Comparison of ENCODE assay signal across 22 mouse cellular contexts in the genomic region with DNA sequence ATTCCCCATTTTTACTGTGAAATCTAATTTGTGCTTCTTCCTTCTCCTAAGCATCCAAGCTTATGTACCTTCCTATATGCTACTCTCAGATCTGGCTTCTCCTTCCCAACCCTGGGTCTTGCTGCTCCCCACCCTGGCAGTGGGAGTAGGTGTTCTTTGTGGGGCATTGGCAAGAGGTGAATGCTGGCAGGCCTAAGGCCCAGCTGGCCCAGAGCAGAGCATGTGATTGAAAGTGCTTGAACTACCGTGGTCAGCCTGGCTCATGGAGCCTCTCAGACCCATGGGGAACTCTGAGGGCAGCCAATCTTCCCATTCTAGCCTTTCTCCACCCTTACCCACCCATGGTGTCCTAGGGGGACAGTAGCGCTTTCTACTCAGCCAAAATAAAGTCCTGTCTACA. TPM values are rescaled to one million over a fixed set of nuclear protein-coding genes. Genes with fewer than 3 reads are reported as not detected.
DNase-seq lines count a peak whose midpoint lies in the region; ATAC-seq and TF ChIP-seq lines count a peak whose summit lies in the region.
"Had no signal": no experiment of that assay in that cellular context is flagged by ENCODE, and none has a peak within 500 bp of the region (broad histone marks: within the 10 kb centered on the region; RNA-seq: fewer than 3 reads in every experiment).

No protein-coding gene starts in this region.

- ATAC-seq in cerebellum, adult (ENCODE audit: insufficient number of reproducible peaks, low FRiP score, low TSS enrichment) = no peak
- ATAC-seq: activated CD4-positive, CD25-positive, alpha-beta regulatory T cell, adult 4 months; forebrain, embryonic 16.5 days; lung, postnatal 0 days had no signal

- no peak for TF ChIP-seq POLR2A in cerebellum, adult 2 months (IDR thresholded peaks at IDR 0.05; ENCODE audit: borderline replicate concordance, insufficient read depth, low read length)

- H3K4me1 ChIP-seq in cerebellum, adult 2 months (ENCODE audit: control insufficient read depth, insufficient read depth, low read length) = peaks cover 16% of the 10 kb centered on the region
- H3K4me1 ChIP-seq in heart, embryonic 10.5 days = peaks cover 3% of the 10 kb centered on the region; the same call in 1 of the 2 replicates
- H3K4me1 ChIP-seq: hindbrain, embryonic 13.5 days; limb, embryonic 13.5 days; neural tube, embryonic 15.5 days had no signal

- TF ChIP-seq CTCF in cerebellum, adult 2 months (IDR thresholded peaks at IDR 0.05; ENCODE audit: borderline replicate concordance, insufficient read depth, low read depth, low read length) = no peak
- TF ChIP-seq CTCF in layer of hippocampus, adult 2 months (conservative IDR thresholded peaks at IDR 0.05) = no peak

- H3K4me3 ChIP-seq in cerebellum, adult 2 months (replicated peaks; ENCODE audit: insufficient read depth, low read depth, low read length) = no peak overlapping the region
- H3K4me3 ChIP-seq in heart, embryonic 10.5 days = no peak overlapping the region
- no peak overlapping the region for H3K4me3 ChIP-seq in layer of hippocampus, adult 2 months
- H3K4me3 ChIP-seq: hindbrain, embryonic 13.5 days; limb, embryonic 13.5 days; liver, embryonic 15.5 days; neural tube, embryonic 15.5 days had no signal

- H3K27ac ChIP-seq in cerebellum, adult 2 months (ENCODE audit: insufficient read depth, low read length) = peak overlapping the region; percentile 23; the same call in 1 of the 2 replicates
- H3K27ac ChIP-seq in heart, embryonic 10.5 days = no peak overlapping the region
- peak overlapping the region; percentile 84 for H3K27ac ChIP-seq in layer of hippocampus, adult 2 months
- H3K27ac ChIP-seq: hindbrain, embryonic 13.5 days; kidney, postnatal 0 days; limb, embryonic 13.5 days; neural tube, embryonic 15.5 days had no signal

- no peaks in the 10 kb centered on the region for H3K27me3 ChIP-seq in cerebellum, adult 2 months (ENCODE audit: control insufficient read depth, insufficient read depth, low read length)
- H3K27me3 ChIP-seq in heart, embryonic 10.5 days (ENCODE audit: insufficient read depth, poor library complexity, severe bottlenecking) = no peaks in the 10 kb centered on the region
- H3K27me3 ChIP-seq: hindbrain, embryonic 13.5 days; limb, embryonic 13.5 days; liver, embryonic 15.5 days; neural tube, embryonic 15.5 days had no signal

- WGBS in cerebellum, adult 2 months = 13% methylated on average over 2 of the region's 2 CpGs
- WGBS in heart, embryonic 10.5 days = 88% methylated on average over 2 of the region's 2 CpGs

- peak in 1 of 2 experiments; percentile 39 for DNase-seq in cerebellum, adult 2 months
- DNase-seq in heart, adult 18-20 months = peak; percentile 30 to 45
- no peak for DNase-seq in heart, embryonic 10.5 days (ENCODE audit: low spot score)
- peak; percentile 48 to 55 for DNase-seq in layer of hippocampus, adult 2 months (ENCODE audit: low spot score in 2 of 2)
- no peak for DNase-seq in layer of hippocampus, adult 18-20 months (ENCODE audit: low spot score in 2 of 2)
- peak; percentile 57 to 70 for DNase-seq in right cerebral cortex, postnatal 10 days (ENCODE audit: low spot score in 2 of 2)
- DNase-seq in right cerebral cortex, adult 2 months (ENCODE audit: low spot score in 2 of 2) = no peak
- DNase-seq: adrenal gland, adult 8-10 months; cerebellum, adult 8-10 months; cerebellum, postnatal 36 days; right cerebral cortex, adult 18-20 months; thymus, adult 18-20 months; thymus, postnatal 36 days had no signal

- no peaks in the 10 kb centered on the region for H3K9me3 ChIP-seq in heart, embryonic 10.5 days
- H3K9me3 ChIP-seq: hindbrain, embryonic 13.5 days; limb, embryonic 13.5 days; liver, embryonic 15.5 days; neural tube, embryonic 15.5 days had no signal

- peaks cover 91% of the 10 kb centered on the region for H3K36me3 ChIP-seq in heart, embryonic 10.5 days

RNA-seq across cellular contexts. Expression of a gene that starts 24.3 kb away (rescaled TPM):
- 621 and 638 TPM in 2 replicates for polyA plus RNA-seq in cerebellum, adult 2 months (2012; rRNA removed)
- 1,000 to 10,000 TPM; 2,055 to 2,104 TPM for total RNA-seq in heart, adult 18-20 months (2021)
- polyA plus RNA-seq in heart, embryonic 10.5 days (2016; fragmentation: Nextera tagmentation; extraction: Ambion mirVana) = 320 and 472 TPM in 2 replicates
- 100 to 1,000 TPM; 442 to 446 TPM for total RNA-seq in layer of hippocampus, adult 2 months (2021)
- 100 to 1,000 TPM; 452 to 460 TPM for total RNA-seq in layer of hippocampus, adult 18-20 months (2021)

RNA-seq across cellular contexts. Expression of a gene that starts 24.7 kb away (rescaled TPM):
- 62.4 and 67.3 TPM in 2 replicates for polyA plus RNA-seq in cerebellum, adult 2 months (2012; rRNA removed)
- total RNA-seq in heart, adult 18-20 months (2021) = 10 to 100 TPM; 36.5 to 37.1 TPM
- polyA plus RNA-seq in heart, embryonic 10.5 days (2016; fragmentation: Nextera tagmentation; extraction: Ambion mirVana) = 154 and 200 TPM in 2 replicates
- 10 to 100 TPM; 33.0 to 36.8 TPM for total RNA-seq in layer of hippocampus, adult 2 months (2021)
- total RNA-seq in layer of hippocampus, adult 18-20 months (2021) = 10 to 100 TPM; 34.3 to 36.2 TPM

RNA-seq across cellular contexts. Expression of a gene that starts 29.6 kb away (rescaled TPM):
- 50.4 and 51.2 TPM in 2 replicates for polyA plus RNA-seq in cerebellum, adult 2 months (2012; rRNA removed)
- 10 to 100 TPM in 1 of 2 experiments, 1 to 10 TPM in 1; 7.8 to 10.7 TPM for total RNA-seq in heart, adult 18-20 months (2021)
- polyA plus RNA-seq in heart, embryonic 10.5 days (2016; fragmentation: Nextera tagmentation; extraction: Ambion mirVana) = 108 and 120 TPM in 2 replicates
- 10 to 100 TPM; 44.8 to 51.4 TPM for total RNA-seq in layer of hippocampus, adult 2 months (2021)
- 10 to 100 TPM; 47.4 to 50.7 TPM for total RNA-seq in layer of hippocampus, adult 18-20 months (2021)

RNA-seq across cellular contexts. Expression of a gene that starts 37.8 kb away (rescaled TPM):
- polyA plus RNA-seq in cerebellum, adult 2 months (2012; rRNA removed) = 36.9 and 51.5 TPM in 2 replicates
- total RNA-seq in heart, adult 18-20 months (2021) = 100 to 1,000 TPM; 103 to 127 TPM
- 13.0 and 15.6 TPM in 2 replicates for polyA plus RNA-seq in heart, embryonic 10.5 days (2016; fragmentation: Nextera tagmentation; extraction: Ambion mirVana)
- total RNA-seq in layer of hippocampus, adult 2 months (2021) = 10 to 100 TPM; 28.6 to 38.4 TPM
- 10 to 100 TPM; 33.8 to 45.2 TPM for total RNA-seq in layer of hippocampus, adult 18-20 months (2021)

RNA-seq across cellular contexts. Expression of a gene that starts 40.2 kb away (rescaled TPM):
- 258 and 264 TPM in 2 replicates for polyA plus RNA-seq in cerebellum, adult 2 months (2012; rRNA removed)
- 10 to 100 TPM; 54.7 to 62.7 TPM for total RNA-seq in heart, adult 18-20 months (2021)
- polyA plus RNA-seq in heart, embryonic 10.5 days (2016; fragmentation: Nextera tagmentation; extraction: Ambion mirVana) = 6.4 and 7.4 TPM in 2 replicates
- 10 to 100 TPM; 75.2 to 81.8 TPM for total RNA-seq in layer of hippocampus, adult 2 months (2021)
- total RNA-seq in layer of hippocampus, adult 18-20 months (2021) = 10 to 100 TPM; 71.1 to 72.6 TPM
- polyA plus RNA-seq: activated CD4-positive, CD25-positive, alpha-beta regulatory T cell, adult 4 months had no signal

Comparison
In these comparisons a context has a peak if more than half of its experiments do, and no peak if none do; other contexts are left out.
1. DNase-seq: peak in heart, adult 18-20 months (2 of 2), layer of hippocampus, adult 2 months (2 of 2) and right cerebral cortex, postnatal 10 days (2 of 2); none in heart, embryonic 10.5 days (single experiment), layer of hippocampus, adult 18-20 months (0 of 2) and right cerebral cortex, adult 2 months (0 of 2).
2. RNA of a gene that starts 24.3 kb away (total RNA-seq): 2,055 to 2,104 TPM in heart, adult 18-20 months; 452 to 460 TPM in layer of hippocampus, adult 18-20 months and 442 to 446 TPM in layer of hippocampus, adult 2 months; every median in the first group is over 4 times any median in the second.